Mouse (Mus musculus): Measurements from ENCODE around the gene Olfr610.
"Not testable (repeated sequence)": the region's sequence is repeated elsewhere in the genome, so short reads cannot be mapped to it uniquely, and the experiment has no call there.

Gene Olfr610

DNA sequence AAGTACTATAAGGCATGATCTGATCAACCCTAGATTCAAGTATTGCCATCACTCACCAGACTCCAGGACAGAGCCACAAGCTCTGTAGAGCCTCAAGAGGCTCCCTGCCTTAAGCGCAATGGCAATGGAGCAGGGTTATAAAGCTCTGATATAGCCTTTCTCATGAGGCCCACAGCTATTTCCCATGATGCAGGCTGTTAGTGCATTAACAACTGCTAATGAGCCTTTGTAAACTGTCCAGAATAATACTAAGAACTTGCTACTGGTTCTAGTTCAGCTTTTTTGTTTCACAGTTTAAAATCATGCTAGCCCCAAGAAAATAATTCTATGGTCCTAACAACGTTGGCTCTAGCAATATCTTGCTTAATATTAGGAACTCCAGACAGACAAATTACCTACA, at the start of gene Olfr610:
Olfr610 (minus strand) TSS at position 101 of the 400 bp plus-strand sequence.
- no peak for DNase-seq (ENCODE audit: low read depth)

DNA sequence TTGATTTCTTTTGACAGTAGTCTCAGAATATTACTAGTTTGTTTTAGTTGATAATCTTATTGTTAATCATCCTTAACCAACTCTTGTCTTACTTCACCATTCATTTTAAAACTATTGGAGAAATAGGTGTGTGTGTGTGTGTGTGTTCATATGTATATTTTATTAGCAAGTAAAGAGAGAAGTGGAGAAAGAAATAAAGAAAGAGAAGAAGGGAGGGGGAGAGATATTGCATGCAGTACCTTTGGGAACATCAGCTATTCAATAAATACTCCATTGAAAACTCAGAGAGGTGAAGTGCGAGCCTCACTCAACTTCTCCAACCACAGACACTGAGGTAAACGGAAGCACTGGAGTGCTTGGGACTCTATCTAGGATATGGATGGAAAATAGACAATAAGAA, 43.9 kb upstream of the Olfr610 start, which contains the start of gene Olfr615:
Olfr615 (plus strand) TSS at position 301 of the 400 bp plus-strand sequence.
- DNase-seq (ENCODE audit: low read depth) = no peak

DNA sequence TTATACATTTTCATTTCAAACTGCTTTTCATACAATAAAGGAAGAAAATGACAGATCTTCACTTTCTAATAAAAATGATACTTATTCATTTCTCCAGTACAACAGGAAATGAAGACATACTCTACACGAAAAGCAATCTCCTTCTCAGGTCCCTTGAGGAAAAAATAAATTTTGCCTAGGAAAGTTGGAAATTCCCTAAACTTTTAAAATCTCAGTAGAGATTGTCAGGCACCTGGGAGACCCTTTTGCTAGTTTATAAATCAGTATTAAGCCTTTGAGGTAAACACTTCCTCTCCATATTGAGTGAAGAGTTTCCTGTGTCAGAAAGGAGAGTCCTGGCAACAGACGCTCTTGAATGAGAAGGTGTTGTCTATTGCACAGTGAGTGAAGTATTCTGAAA, 35.9 kb upstream of the Olfr610 start, which contains the start of gene Olfr613:
Olfr613 (plus strand) TSS at position 301 of the 400 bp plus-strand sequence.
- no peak for DNase-seq (ENCODE audit: low read depth)

DNA sequence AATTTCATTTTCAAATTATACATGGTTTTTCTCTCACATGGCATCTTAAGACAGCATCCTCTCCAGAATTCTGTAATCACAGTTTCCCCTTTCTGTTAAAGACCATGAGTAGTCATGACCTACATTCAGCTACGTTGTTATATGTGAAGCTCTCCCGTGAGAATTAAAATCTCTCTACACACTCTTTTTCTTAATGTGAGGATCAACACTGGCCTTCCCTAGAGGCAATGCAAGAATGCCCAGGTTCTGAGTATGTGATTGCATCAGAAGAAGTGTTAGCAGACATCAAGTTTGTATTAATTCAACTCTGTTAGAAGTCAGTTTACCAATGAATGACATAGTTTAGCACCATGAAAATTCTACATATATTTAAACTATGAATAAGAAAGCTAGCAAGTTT, 30.7 kb upstream of the Olfr610 start, which contains the start of gene Olfr612:
Olfr612 (minus strand) TSS at position 101 of the 400 bp plus-strand sequence.
- not testable (repeated sequence) for DNase-seq (ENCODE audit: low read depth)

DNA sequence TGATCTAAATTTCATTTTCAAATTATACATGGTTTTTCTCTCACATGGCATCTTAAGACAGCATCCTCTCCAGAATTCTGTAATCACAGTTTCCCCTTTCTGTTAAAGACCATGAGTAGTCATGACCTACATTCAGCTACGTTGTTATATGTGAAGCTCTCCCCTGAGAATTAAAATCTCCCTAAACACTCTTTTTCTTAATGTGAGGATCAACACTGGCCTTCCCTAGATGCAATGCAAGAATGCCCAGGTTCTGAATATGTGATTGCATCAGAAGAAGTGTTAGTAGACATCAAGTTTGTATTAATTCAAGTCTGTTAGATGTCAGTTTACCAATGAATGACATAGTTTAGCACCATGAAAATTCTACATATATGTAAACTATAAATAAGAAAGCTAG, 8.8 kb upstream of the Olfr610 start, which contains the start of gene Olfr611:
Olfr611 (minus strand) TSS at position 101 of the 400 bp plus-strand sequence.
- not testable (repeated sequence) for DNase-seq (ENCODE audit: low read depth)

GRCm38 (mm10) chr7:103497962-103498361, 14.0 kb downstream of the Olfr610 start, which contains the start of gene Olfr609:
Olfr609 (minus strand) TSS chr7:103498062.
- DNase-seq (ENCODE audit: low read depth) = no peak

DNA sequence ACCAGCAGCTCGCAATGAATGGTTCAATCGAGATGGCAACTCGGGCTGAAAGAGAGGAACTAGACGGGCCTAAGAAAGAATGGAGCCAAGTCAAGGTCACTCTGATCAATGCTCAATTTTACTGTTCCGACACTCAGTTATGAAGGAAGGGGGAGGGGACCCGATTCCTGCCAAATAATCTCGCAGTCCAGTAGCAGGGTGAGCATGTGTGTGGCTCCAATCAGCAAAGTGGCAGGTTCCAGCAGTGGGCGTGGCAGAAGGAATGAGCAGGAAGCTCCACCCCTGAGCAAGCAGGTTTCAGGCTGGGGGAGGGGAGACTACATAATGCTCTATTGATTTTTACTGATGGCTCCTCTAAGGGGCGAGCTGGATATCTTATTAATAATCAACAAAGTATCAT, 34.8 kb downstream of the Olfr610 start:
- DNase-seq (ENCODE audit: low read depth) = not testable (repeated sequence)

- DNase-seq (ENCODE audit: low read depth) = no peak
Observed at GRCm38 (mm10) chr7:103469577-103469976, 42.3 kb downstream of the Olfr610 start, which contains the start of gene Olfr608. Olfr608 (plus strand) TSS chr7:103469877.

DNA sequence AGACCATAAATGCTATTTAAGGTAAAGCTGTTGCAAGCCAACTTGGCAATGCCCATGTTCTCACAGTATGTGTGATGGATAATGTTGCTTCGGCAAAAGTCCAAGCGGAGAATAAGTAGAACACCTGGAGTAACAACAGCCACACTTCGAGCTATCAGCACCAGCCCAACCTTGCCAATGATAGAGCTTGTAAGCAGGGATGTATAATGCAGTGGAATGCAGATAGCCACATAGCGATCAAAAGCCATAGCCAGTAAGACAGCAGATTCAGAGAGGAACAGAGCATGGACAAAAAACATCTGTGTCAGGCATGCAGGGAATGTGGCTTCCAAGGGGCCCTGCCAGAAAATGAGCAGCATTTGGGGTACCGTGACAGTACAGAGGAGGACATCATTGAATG, 51.3 kb downstream of the Olfr610 start:
- DNase-seq (ENCODE audit: low read depth) = no peak
